Mouse (Mus musculus): ENCODE results near the gene Cdrt4. TPM values are rescaled to one million over a fixed set of nuclear protein-coding genes. Genes with fewer than 3 reads are reported as not detected.

Gene Cdrt4
- polyA plus RNA-seq, 1 experiment from 2014 or later: not detected

DNA sequence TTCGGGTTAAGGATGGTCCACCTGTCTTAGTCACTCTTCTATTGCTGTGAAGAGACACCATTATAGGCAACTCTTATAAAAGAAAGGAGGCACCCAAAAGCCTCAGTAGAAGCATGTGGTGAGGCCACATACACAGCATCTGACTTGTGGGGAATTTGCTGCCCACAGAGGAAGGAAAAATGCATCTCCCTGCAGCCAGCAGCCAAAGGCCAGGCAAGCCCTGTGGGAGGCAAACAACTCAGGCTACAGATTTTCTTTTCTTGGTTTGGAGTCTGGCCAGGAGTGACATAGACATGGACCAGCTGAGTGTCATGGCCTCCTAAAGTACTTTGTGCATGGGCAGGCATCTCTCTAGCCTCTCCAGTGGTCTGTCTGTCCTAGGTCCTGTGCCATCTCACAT lies 1.4 kb upstream of the Cdrt4 start:
- Histone ChIP-seq H3K27ac (no peak overlapping the region), H3K4me2 (replicated peaks) (no peak overlapping the region), H3K9ac (no peak overlapping the region), H3K36me3 (no peaks in the 10 kb centered on the region), H3K4me1 (replicated peaks) (no peaks in the 10 kb centered on the region), H3K9me3 (no peaks in the 10 kb centered on the region), H3K4me3 (replicated peaks) (no peak overlapping the region), H3K27me3 (replicated peaks) (no peaks in the 10 kb centered on the region)
- 88% methylated on average over 1 of the region's 1 CpGs for WGBS
- no peak for ATAC-seq

DNA sequence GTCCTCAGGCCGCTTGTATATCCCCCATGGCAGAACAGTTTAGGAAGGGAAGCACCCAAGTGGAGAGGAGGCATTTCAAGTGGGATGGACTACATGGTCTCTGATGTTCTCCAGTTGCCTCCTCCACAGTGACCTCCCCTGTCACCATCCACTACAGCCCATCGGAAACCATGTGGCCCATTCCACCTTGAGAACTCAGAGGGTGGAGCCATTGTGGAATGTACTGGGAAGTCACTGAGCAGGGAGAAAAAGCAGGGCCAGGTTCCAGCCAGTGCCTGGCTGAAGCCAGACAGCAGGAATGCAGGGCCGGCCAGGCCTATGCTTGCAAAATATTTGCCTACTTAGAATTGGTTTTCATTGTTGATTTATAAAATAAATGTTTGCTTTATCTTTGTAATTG lies 3.8 kb downstream of the Cdrt4 start:
- Histone ChIP-seq H3K36me3 (no peaks in the 10 kb centered on the region), H3K27ac (no peak overlapping the region), H3K4me1 (replicated peaks) (no peaks in the 10 kb centered on the region), H3K4me3 (replicated peaks) (no peak overlapping the region), H3K4me2 (replicated peaks) (no peak overlapping the region), H3K27me3 (replicated peaks) (no peaks in the 10 kb centered on the region), H3K9ac (no peak overlapping the region), H3K9me3 (no peaks in the 10 kb centered on the region)
- 70% methylated on average over 3 of the region's 3 CpGs for WGBS
- ATAC-seq: no peak

DNA sequence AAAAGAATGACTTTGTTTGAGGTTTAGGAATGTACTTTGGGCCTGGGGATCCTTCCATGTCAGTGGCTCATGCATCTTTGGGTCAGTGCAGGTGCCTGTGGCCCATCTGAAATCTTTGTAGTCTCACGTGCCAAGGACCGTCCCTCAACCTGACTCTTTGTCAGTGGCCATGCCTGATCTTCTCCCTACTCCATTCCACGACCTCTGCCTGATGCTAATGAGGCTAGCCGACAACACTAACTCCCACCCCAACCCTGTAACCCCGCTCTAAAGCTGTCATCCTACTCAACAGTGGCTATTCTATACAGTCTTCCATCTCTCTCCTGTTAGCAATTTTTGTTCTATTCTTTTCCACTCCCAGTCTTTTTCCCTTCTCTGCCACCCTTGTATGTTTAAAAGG lies 4.2 kb downstream of the Cdrt4 start:
- Histone ChIP-seq H3K4me1 (replicated peaks) (no peaks in the 10 kb centered on the region), H3K4me2 (replicated peaks) (no peak overlapping the region), H3K4me3 (replicated peaks) (no peak overlapping the region), H3K9me3 (no peaks in the 10 kb centered on the region), H3K27me3 (replicated peaks) (no peaks in the 10 kb centered on the region), H3K27ac (no peak overlapping the region), H3K9ac (no peak overlapping the region), H3K36me3 (no peaks in the 10 kb centered on the region)
- WGBS: 85% methylated on average over 5 of the region's 5 CpGs
- ATAC-seq: no peak

DNA sequence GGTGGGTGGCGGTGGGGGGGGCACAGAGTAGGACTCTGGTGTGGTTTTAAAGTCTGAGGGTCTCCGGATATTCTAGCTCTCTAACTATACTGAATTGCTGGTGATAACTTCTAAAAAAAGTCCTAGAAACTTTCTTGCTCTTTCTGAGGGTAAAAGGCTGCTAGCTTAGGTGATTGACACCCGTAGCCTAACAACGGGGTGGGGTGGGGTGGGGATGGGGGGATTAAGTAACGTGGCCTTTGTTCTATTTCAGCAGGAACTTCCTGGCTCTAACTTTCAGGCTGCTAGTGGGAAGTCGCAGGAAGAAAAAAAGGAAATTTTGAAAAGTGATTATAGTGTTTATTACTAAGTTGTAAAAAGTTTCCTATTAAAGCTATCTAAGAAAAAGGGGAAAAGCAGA lies 4.8 kb downstream of the Cdrt4 start:
- no peak for ATAC-seq
- Histone ChIP-seq H3K4me1 (replicated peaks) (no peaks in the 10 kb centered on the region), H3K9me3 (no peaks in the 10 kb centered on the region), H3K4me2 (replicated peaks) (no peak overlapping the region), H3K27ac (no peak overlapping the region), H3K27me3 (replicated peaks) (no peaks in the 10 kb centered on the region), H3K4me3 (replicated peaks) (no peak overlapping the region), H3K9ac (no peak overlapping the region), H3K36me3 (no peaks in the 10 kb centered on the region)
- 45% methylated on average over 6 of the region's 6 CpGs for WGBS

DNA sequence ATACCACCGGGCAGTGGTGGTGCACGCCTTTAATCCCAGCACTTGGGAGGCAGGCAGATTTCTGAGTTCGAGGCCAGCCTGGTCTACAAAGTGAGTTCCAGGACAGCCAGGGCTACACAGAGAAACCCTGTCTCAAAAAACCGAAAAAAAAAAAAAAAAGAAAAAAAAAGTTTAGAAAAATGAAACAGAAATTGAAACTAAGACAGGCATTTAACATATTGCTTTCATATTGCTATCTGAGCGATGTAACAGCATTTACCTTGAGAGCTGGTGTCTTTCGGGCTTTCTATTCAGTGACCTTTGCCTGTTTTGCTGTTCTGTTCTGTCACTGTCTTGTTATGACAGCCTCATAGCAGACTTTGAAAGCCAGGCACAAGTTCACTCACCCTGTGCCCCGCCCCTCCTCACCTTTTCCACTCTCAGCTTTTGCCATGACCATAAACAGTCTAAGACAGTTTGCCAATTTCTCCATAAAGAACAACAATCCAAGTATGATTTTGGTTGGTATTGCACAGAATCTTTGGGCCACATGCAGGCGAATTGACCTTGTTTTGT lies 6.7 kb downstream of the Cdrt4 start:
- no peak for ATAC-seq
- WGBS: 90% methylated on average over 8 of the region's 8 CpGs
- H3K9me3 ChIP-seq: no peaks in the 10 kb centered on the region
- H3K27ac ChIP-seq: no peak overlapping the region
- no peaks in the 10 kb centered on the region for H3K36me3 ChIP-seq
- H3K4me1 ChIP-seq (replicated peaks): no peaks in the 10 kb centered on the region
- no peaks in the 10 kb centered on the region for H3K27me3 ChIP-seq (replicated peaks)
- H3K4me3 ChIP-seq (replicated peaks): no peak overlapping the region
- no peak overlapping the region for H3K4me2 ChIP-seq (replicated peaks)
- H3K9ac ChIP-seq: no peak overlapping the region

DNA sequence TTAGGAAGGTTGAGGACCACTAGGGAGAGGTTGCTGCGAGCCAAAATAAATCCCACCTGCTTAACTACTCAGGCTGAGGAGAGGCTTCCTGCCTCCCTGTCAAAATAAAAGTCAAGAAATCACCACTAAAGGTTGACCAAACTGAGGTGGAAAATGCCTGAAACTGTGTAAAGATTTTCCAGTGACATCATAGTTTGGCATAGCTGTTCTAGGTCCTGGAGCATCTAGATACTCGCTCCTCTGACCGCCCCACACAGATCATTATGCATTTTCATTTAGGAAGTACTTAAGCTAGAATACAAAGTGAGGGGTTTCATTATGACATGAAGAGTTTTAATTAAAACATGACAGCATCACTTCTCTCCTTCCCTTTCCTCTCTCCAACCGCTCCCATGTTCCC lies 12.3 kb downstream of the Cdrt4 start:
- ATAC-seq: no peak
- Histone ChIP-seq H3K4me3 (replicated peaks) (no peak overlapping the region), H3K27me3 (replicated peaks) (no peaks in the 10 kb centered on the region), H3K36me3 (no peaks in the 10 kb centered on the region), H3K27ac (no peak overlapping the region), H3K4me1 (replicated peaks) (peaks cover 16% of the 10 kb centered on the region), H3K9me3 (no peaks in the 10 kb centered on the region), H3K9ac (no peak overlapping the region), H3K4me2 (replicated peaks) (no peak overlapping the region)
- 80% methylated on average over 4 of the region's 4 CpGs for WGBS

DNA sequence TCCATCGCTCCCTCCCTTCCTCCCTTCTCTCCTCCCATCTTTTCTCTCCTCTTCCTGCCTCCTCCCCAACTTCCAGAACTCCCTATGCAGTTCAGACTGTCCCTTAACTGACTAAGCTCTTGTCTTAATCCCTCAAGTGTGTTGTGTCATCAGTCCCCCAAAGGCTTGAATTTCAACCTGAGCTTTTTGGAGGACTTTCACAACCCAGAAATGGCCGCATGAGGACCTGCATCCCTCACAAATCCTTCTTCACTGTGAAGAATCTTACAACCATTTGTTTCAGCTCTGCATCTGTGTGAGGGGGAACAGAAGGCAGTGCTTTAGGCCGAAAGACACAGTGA lies 15.4 kb downstream of the Cdrt4 start:
- Histone ChIP-seq H3K9me3 (no peaks in the 10 kb centered on the region), H3K36me3 (no peaks in the 10 kb centered on the region), H3K4me2 (replicated peaks) (peak overlapping the region; percentile 60), H3K27me3 (replicated peaks) (no peaks in the 10 kb centered on the region), H3K9ac (no peak overlapping the region), H3K27ac (peak overlapping the region; percentile 90), H3K4me1 (replicated peaks) (peaks cover 16% of the 10 kb centered on the region), H3K4me3 (replicated peaks) (no peak overlapping the region)
- 50% methylated on average over 3 of the region's 3 CpGs for WGBS
- ATAC-seq: 0 out of 2 replicates have a peak, but pooled peaks have one; percentile 4

DNA sequence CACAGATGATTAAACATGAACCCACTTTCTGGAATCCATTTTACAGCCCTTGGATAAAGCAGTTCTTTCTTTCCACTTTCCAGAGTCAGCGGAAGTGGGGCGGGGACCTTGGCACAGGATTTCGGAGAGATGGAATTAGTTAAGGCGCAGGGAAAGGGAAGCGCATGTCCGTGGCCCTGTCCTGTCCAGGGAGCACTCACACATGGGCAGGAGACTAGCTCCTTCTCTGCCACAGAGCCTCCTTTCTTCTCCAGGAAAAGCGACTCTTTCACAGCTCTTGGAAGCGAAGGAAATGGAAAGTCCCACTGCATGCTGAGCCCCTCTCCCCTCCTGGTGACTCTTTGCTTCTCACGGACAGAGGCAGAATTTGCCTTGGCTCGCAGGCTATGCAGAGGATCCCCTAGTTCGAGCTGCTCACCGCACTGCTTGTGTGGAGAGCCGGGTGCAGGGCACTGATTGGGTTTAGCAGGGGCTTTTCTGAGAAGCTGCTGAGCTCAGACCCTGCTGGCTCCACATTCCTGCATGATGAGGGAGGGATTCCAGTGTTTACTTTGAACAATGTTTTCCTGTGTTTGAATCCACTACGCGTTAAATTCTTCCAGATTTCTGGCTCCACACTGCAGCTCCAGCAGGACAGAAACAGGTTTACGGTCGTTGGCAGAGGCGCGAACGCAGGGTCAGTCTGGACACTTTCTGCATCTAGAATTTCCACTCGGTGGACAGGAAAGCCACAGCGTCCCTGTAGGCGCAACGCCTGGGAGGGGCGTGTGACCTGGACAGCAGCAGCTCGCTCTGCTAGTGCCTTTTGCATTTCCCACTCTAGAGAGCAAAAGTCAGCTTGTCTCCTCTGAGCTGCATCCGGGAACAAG lies 16.0 kb downstream of the Cdrt4 start:
- Histone ChIP-seq H3K27ac (peak overlapping the region; percentile 90), H3K27me3 (replicated peaks) (no peaks in the 10 kb centered on the region), H3K9ac (peak overlapping the region; percentile 12; the same call in 1 of the 2 replicates), H3K4me3 (replicated peaks) (peak overlapping the region; percentile 21), H3K4me1 (replicated peaks) (peaks cover 16% of the 10 kb centered on the region), H3K9me3 (no peaks in the 10 kb centered on the region), H3K4me2 (replicated peaks) (peak overlapping the region; percentile 60), H3K36me3 (no peaks in the 10 kb centered on the region)
- ATAC-seq: peak; percentile 89
- 4% methylated on average over 27 of the region's 27 CpGs for WGBS

DNA sequence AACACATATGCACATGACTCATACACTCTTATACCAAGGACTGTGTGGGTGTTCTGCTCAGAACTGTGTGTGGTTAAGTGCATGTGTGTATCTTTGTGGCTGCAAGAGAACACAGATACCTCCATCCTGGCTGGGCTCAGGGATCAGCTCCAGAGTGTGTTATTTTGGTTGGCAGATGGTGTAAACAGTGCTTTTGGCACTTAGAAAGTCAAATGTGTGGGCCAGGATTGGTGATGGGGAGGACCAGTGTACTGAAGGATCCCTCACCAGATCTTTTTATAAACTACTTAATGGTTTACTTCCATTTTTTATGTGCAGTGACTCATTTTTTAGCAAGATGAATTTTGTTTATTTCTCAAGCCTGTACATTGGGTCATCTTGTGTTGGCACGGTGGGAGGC lies 26.2 kb downstream of the Cdrt4 start:
- no peak overlapping the region for H3K4me2 ChIP-seq (replicated peaks)
- no peak overlapping the region for H3K9ac ChIP-seq
- no peaks in the 10 kb centered on the region for H3K27me3 ChIP-seq (replicated peaks)
- 55% methylated on average over 1 of the region's 1 CpGs for WGBS
- no peaks in the 10 kb centered on the region for H3K36me3 ChIP-seq
- H3K4me1 ChIP-seq (replicated peaks): no peaks in the 10 kb centered on the region
- no peak overlapping the region for H3K4me3 ChIP-seq (replicated peaks)
- H3K9me3 ChIP-seq: no peaks in the 10 kb centered on the region
- no peak for ATAC-seq
- no peak overlapping the region for H3K27ac ChIP-seq

DNA sequence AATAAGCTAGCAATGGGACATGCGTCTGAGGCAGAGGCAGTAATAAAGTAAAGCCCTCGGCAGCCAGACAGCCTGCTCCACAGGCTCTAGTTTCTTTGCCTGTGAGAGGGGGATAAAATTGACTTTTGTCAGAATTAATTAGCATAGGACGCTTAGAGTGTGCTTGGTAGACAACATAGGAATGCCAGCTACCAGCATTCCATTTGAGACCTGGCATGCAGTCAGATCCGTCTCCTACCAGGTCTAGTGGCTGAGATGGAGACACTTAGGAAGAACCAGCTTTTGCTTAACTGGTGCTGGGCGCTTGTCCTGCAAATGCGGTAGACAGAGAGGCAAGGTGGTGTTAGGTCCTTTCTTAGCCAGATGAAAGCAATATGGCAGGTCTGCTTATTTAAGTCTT lies 27.9 kb downstream of the Cdrt4 start:
- Histone ChIP-seq H3K36me3 (no peaks in the 10 kb centered on the region), H3K4me2 (replicated peaks) (no peak overlapping the region), H3K27me3 (replicated peaks) (no peaks in the 10 kb centered on the region), H3K9me3 (no peaks in the 10 kb centered on the region), H3K27ac (no peak overlapping the region), H3K4me1 (replicated peaks) (no peaks in the 10 kb centered on the region), H3K4me3 (replicated peaks) (no peak overlapping the region), H3K9ac (no peak overlapping the region)
- WGBS: 75% methylated on average over 6 of the region's 6 CpGs
- ATAC-seq: no peak

DNA sequence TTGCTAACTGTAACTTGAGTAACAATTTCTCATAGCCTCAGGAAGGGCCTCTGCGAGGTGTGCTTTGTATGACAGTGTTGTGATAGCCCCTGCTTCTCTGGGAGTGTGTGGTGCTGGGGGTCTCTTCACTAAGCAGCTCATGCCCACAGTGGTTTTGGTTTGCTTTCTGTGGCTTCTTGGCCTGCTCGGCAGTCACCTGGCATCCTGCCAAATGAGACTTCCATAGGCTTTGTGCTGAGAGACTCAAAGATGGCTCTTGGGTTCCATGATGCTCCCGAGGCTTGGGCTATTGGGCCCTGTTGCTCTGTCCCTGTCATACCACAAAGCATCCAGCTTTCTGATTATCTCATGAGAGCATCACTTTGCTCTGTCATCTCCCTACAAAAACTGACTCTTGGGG lies 30.7 kb downstream of the Cdrt4 start:
- Histone ChIP-seq H3K9ac (no peak overlapping the region), H3K27ac (no peak overlapping the region), H3K36me3 (no peaks in the 10 kb centered on the region), H3K4me1 (replicated peaks) (0 out of 2 replicates have a peak, but pooled peaks cover 3% of the 10 kb centered on the region), H3K27me3 (replicated peaks) (no peaks in the 10 kb centered on the region), H3K4me2 (replicated peaks) (no peak overlapping the region), H3K4me3 (replicated peaks) (no peak overlapping the region), H3K9me3 (no peaks in the 10 kb centered on the region)
- 69% methylated on average over 3 of the region's 3 CpGs for WGBS
- ATAC-seq: no peak

DNA sequence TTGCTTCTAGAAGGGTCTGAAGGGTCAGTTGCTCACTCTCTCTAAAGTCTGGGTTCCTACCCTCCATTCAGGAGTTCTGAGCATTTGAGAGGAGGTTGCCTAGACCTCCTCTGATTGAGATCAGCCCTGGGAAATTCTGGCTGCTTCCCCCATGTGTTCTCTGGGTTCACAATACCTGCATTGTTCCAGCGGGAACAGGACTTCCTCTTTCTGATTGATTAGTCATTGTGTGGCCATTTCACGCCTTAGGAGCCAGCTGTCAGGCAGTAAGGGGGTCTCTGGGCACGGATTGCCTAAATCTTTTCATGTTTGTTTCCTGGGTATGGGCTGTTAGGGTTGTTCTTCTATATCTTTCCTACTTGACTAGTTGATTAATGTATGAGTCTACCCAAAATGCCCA lies 32.8 kb downstream of the Cdrt4 start:
- H3K4me1 ChIP-seq (replicated peaks): 0 out of 2 replicates have a peak, but pooled peaks cover 3% of the 10 kb centered on the region
- 46% methylated on average over 3 of the region's 3 CpGs for WGBS
- no peaks in the 10 kb centered on the region for H3K36me3 ChIP-seq
- no peak overlapping the region for H3K27ac ChIP-seq
- H3K4me3 ChIP-seq (replicated peaks): no peak overlapping the region
- ATAC-seq: no peak
- H3K9me3 ChIP-seq: no peaks in the 10 kb centered on the region
- H3K27me3 ChIP-seq (replicated peaks): no peaks in the 10 kb centered on the region
- no peak overlapping the region for H3K4me2 ChIP-seq (replicated peaks)
- no peak overlapping the region for H3K9ac ChIP-seq

DNA sequence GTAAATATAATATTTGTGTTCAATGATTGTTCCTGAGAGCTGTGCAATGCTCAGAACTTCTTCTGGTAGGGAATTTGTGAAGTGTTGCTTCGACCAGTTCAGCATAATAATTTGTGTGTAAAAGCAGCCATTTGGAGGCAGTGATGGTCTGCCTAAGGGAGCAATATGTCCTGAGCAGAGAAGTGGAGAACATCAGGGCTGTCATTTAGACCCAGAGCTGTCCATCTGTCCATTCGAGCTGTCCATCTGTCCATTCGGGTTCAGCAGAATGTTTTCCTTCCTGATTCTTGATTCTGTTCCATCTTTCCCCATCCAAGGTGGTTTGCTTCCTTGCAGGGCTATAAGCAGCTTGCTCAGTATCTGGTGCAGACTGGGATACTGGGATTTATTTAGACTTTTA lies 33.4 kb downstream of the Cdrt4 start:
- Histone ChIP-seq H3K27me3 (replicated peaks) (no peaks in the 10 kb centered on the region), H3K9ac (no peak overlapping the region), H3K9me3 (no peaks in the 10 kb centered on the region), H3K27ac (no peak overlapping the region), H3K4me1 (replicated peaks) (0 out of 2 replicates have a peak, but pooled peaks cover 3% of the 10 kb centered on the region), H3K4me2 (replicated peaks) (no peak overlapping the region), H3K4me3 (replicated peaks) (no peak overlapping the region), H3K36me3 (no peaks in the 10 kb centered on the region)
- WGBS: 65% methylated on average over 3 of the region's 3 CpGs
- no peak for ATAC-seq
